Mouse (Mus musculus): Measurements from ENCODE around the gene Efemp2. TPM values are rescaled to one million over a fixed set of nuclear protein-coding genes. Genes with fewer than 3 reads are reported as not detected.

The Efemp2 gene
- polyA plus RNA-seq, 1 experiment: 368 TPM

- TF ChIP-seq CTCF (IDR thresholded peaks at IDR 0.05; ENCODE audit: borderline replicate concordance, insufficient read depth, low read length) (peak; percentile 98), POLR2A (IDR thresholded peaks at IDR 0.05; ENCODE audit: low read depth, low read length) (no peak)
- Histone ChIP-seq H3K4me1 (ENCODE audit: control insufficient read depth, insufficient read depth, low read length) (no peaks in the 10 kb centered on the region), H3K27ac (ENCODE audit: insufficient read depth, low read length) (no peak overlapping the region), H3K4me3 (ENCODE audit: insufficient read depth, low read length) (peak overlapping the region; percentile 2; the same call in 1 of the 2 replicates)
Observed at GRCm38 (mm10) chr19:5529325-5530137, 55.8 kb downstream of the Efemp2 start.

- no peaks in the 10 kb centered on the region for H3K4me1 ChIP-seq (ENCODE audit: control insufficient read depth, insufficient read depth, low read length)
- no peak overlapping the region for H3K27ac ChIP-seq (ENCODE audit: insufficient read depth, low read length)
- H3K4me3 ChIP-seq (ENCODE audit: insufficient read depth, low read length): no peak overlapping the region
- no peak for TF ChIP-seq CTCF (IDR thresholded peaks at IDR 0.05; ENCODE audit: borderline replicate concordance, insufficient read depth, low read length)
- TF ChIP-seq POLR2A (IDR thresholded peaks at IDR 0.05; ENCODE audit: low read depth, low read length): no peak
Observed at GRCm38 (mm10) chr19:5530138-5530524, 56.4 kb downstream of the Efemp2 start.

Other genes with a start within 250 kb of the Efemp2 start
- 23.3 and 23.5 TPM in 2 replicates for gene Pacs1, start 200.8 kb upstream of the Efemp2 start, polyA plus RNA-seq (2011; ENCODE audit: insufficient read length, low read depth, missing spikeins)
- 126 and 140 TPM in 2 replicates for gene Sf3b2, start 178.5 kb upstream of the Efemp2 start, polyA plus RNA-seq (2011; ENCODE audit: insufficient read length, low read depth, missing spikeins)
- 0.20 and 0.35 TPM in 2 replicates for gene Gal3st3, start 175.6 kb upstream of the Efemp2 start, polyA plus RNA-seq (2011; ENCODE audit: insufficient read length, low read depth, missing spikeins)
- not detected in 2 replicates for gene Catsper1, start 138.2 kb upstream of the Efemp2 start, polyA plus RNA-seq (2011; ENCODE audit: insufficient read length, low read depth, missing spikeins)
- 2.6 and 7.3 TPM in 2 replicates for gene Cst6, start 124.4 kb upstream of the Efemp2 start, polyA plus RNA-seq (2011; ENCODE audit: insufficient read length, low read depth, missing spikeins)
- 19.5 and 26.6 TPM in 2 replicates for gene Eif1ad, start 107.2 kb upstream of the Efemp2 start, polyA plus RNA-seq (2011; ENCODE audit: insufficient read length, low read depth, missing spikeins)
- 149 and 154 TPM in 2 replicates for gene Banf1, start 106.8 kb upstream of the Efemp2 start, polyA plus RNA-seq (2011; ENCODE audit: insufficient read length, low read depth, missing spikeins)
- gene Sart1, start 85.3 kb upstream of the Efemp2 start, polyA plus RNA-seq (2011; ENCODE audit: insufficient read length, low read depth, missing spikeins): 34.7 and 35.3 TPM in 2 replicates
- not detected in 2 replicates for gene Tsga10ip, start 71.4 kb upstream of the Efemp2 start, polyA plus RNA-seq (2011; ENCODE audit: insufficient read length, low read depth, missing spikeins)
- gene Drap1, start 49.0 kb upstream of the Efemp2 start, polyA plus RNA-seq (2011; ENCODE audit: insufficient read length, low read depth, missing spikeins): 152 and 169 TPM in 2 replicates
- gene AI837181, start 48.8 kb upstream of the Efemp2 start, polyA plus RNA-seq (2011; ENCODE audit: insufficient read length, low read depth, missing spikeins): 47.2 and 48.3 TPM in 2 replicates
- 13.4 and 35.0 TPM in 2 replicates for gene Fosl1, start 26.4 kb upstream of the Efemp2 start, polyA plus RNA-seq (2011; ENCODE audit: insufficient read length, low read depth, missing spikeins)
- gene Ccdc85b, start 16.1 kb upstream of the Efemp2 start, polyA plus RNA-seq (2011; ENCODE audit: insufficient read length, low read depth, missing spikeins): 3.0 and 5.2 TPM in 2 replicates
- 53.1 and 66.3 TPM in 2 replicates for gene Fibp, start 13.3 kb upstream of the Efemp2 start, polyA plus RNA-seq (2011; ENCODE audit: insufficient read length, low read depth, missing spikeins)
- gene Ctsw, start 5.4 kb upstream of the Efemp2 start, polyA plus RNA-seq (2011; ENCODE audit: insufficient read length, low read depth, missing spikeins): 0.76 and 1.0 TPM in 2 replicates
- gene Mus81, start 14.4 kb downstream of the Efemp2 start, polyA plus RNA-seq (2011; ENCODE audit: insufficient read length, low read depth, missing spikeins): 21.8 and 27.1 TPM in 2 replicates
- 1,890 and 1,995 TPM in 2 replicates for gene Cfl1, start 16.5 kb downstream of the Efemp2 start, polyA plus RNA-seq (2011; ENCODE audit: insufficient read length, low read depth, missing spikeins)
- 0.97 and 1.4 TPM in 2 replicates for gene 1700020D05Rik, start 29.8 kb downstream of the Efemp2 start, polyA plus RNA-seq (2011; ENCODE audit: insufficient read length, low read depth, missing spikeins)
- gene Snx32, start 36.6 kb downstream of the Efemp2 start, polyA plus RNA-seq (2011; ENCODE audit: insufficient read length, low read depth, missing spikeins): 8.7 and 18.4 TPM in 2 replicates
- gene Ovol1, start 86.7 kb downstream of the Efemp2 start, polyA plus RNA-seq (2011; ENCODE audit: insufficient read length, low read depth, missing spikeins): not detected in 2 replicates
- 3.1 and 3.2 TPM in 2 replicates for gene Ap5b1, start 94.1 kb downstream of the Efemp2 start, polyA plus RNA-seq (2011; ENCODE audit: insufficient read length, low read depth, missing spikeins)
- 36.9 and 38.5 TPM in 2 replicates for gene Rnaseh2c, start 127.9 kb downstream of the Efemp2 start, polyA plus RNA-seq (2011; ENCODE audit: insufficient read length, low read depth, missing spikeins)
- gene Kat5, start 136.3 kb downstream of the Efemp2 start, polyA plus RNA-seq (2011; ENCODE audit: insufficient read length, low read depth, missing spikeins): 41.4 and 46.4 TPM in 2 replicates
- 53.6 and 62.3 TPM in 2 replicates for gene Rela, start 163.5 kb downstream of the Efemp2 start, polyA plus RNA-seq (2011; ENCODE audit: insufficient read length, low read depth, missing spikeins)
- 16.7 and 19.1 TPM in 2 replicates for gene Sipa1, start 189.8 kb downstream of the Efemp2 start, polyA plus RNA-seq (2011; ENCODE audit: insufficient read length, low read depth, missing spikeins)
- gene Map3k11, start 214.8 kb downstream of the Efemp2 start, polyA plus RNA-seq (2011; ENCODE audit: insufficient read length, low read depth, missing spikeins): 9.3 and 14.2 TPM in 2 replicates
- gene Pcnx3, start 215.0 kb downstream of the Efemp2 start, polyA plus RNA-seq (2011; ENCODE audit: insufficient read length, low read depth, missing spikeins): 43.0 and 48.4 TPM in 2 replicates
- gene Kcnk7, start 230.4 kb downstream of the Efemp2 start, polyA plus RNA-seq (2011; ENCODE audit: insufficient read length, low read depth, missing spikeins): not detected in 2 replicates

Measured in embryonic fibroblast, embryonic 13.5 days (primary cell).